Mouse (Mus musculus) liver, adult 2 months (tissue): ENCODE results near the gene Nhp2. TPM values are rescaled to one million over a fixed set of nuclear protein-coding genes. Genes with fewer than 3 reads are reported as not detected.

Experiments used
- DNase-seq: peaks from one replicate; pipeline ENCODE4 v3.0.0-alpha.2; 2011; ENCODE audit warnings: low read depth, low spot score; ENCODE audit errors: extremely low read depth
- H3K27ac ChIP-seq: fragments of 200-500 bp; replicated peaks from 2 replicates; pipeline ENCODE4 v1.5.1; 2012; ENCODE audit warnings: low read depth, mild to moderate bottlenecking, control low read depth, inconsistent platforms, low read length; ENCODE audit not compliant: insufficient read depth
- H3K27me3 ChIP-seq: fragments of 200-500 bp; 2 replicates; pipeline ENCODE4 v1.6.1; 2012; ENCODE audit warnings: mild to moderate bottlenecking, moderate library complexity, low read length, inconsistent platforms; ENCODE audit not compliant: control insufficient read depth, insufficient read depth
- H3K36me3 ChIP-seq: fragments of 200-500 bp; 2 replicates; pipeline ENCODE4 v1.6.1; 2012; ENCODE audit warnings: low read length, inconsistent platforms; ENCODE audit not compliant: control insufficient read depth, insufficient read depth
- H3K4me1 ChIP-seq: fragments of 200-500 bp; 2 replicates; pipeline ENCODE4 v1.6.1; 2011; ENCODE audit warnings: low read length; ENCODE audit not compliant: control insufficient read depth, insufficient read depth
- H3K4me3 ChIP-seq: fragments of 200-500 bp; 2 replicates; pipeline ENCODE4 v1.5.1; 2011; ENCODE audit warnings: low read depth, mild to moderate bottlenecking, control low read depth, low read length, moderate library complexity; ENCODE audit not compliant: insufficient read depth
- H3K79me2 ChIP-seq: fragments of 200-500 bp; 2 replicates; pipeline ENCODE4 v1.6.1; 2012; ENCODE audit warnings: inconsistent platforms, mild to moderate bottlenecking, low read length, moderate library complexity; ENCODE audit not compliant: control insufficient read depth, insufficient read depth
- H3K9ac ChIP-seq: fragments of 200-500 bp; 2 replicates; pipeline ENCODE4 v1.6.1; 2012; ENCODE audit warnings: low read depth, mild to moderate bottlenecking, control low read depth, inconsistent platforms, low read length
- CTCF ChIP-seq: fragments of 200-500 bp; IDR thresholded peaks from 2 replicates; pipeline ENCODE4 v1.5.1; 2011; ENCODE audit warnings: low read depth, low read length, control low read depth
- POLR2A ChIP-seq: fragments of 200-500 bp; IDR thresholded peaks from 2 replicates; pipeline ENCODE4 v1.6.1; 2011; ENCODE audit warnings: low read length, control low read depth; ENCODE audit not compliant: insufficient read depth; ENCODE audit errors: extremely low read depth
- WGBS: fragments of 180-500 bp; shearing (Covaris S2); methylation state at CpG from one replicate; pipeline ENCODE4 v1.1.7; 2018; 5-methylcytosine and 5-hydroxymethylcytosine counted together
- polyA plus RNA-seq: library from polyadenylated mRNA; depleted of rRNA; stranded (reverse); fragments of >200 nt; gene quantifications from 2 replicates; pipeline ENCODE4 v1.2.3, GENCODE M21; 2012; rRNA removed
- total RNA-seq: library from RNA; depleted of rRNA; stranded (reverse); fragments of >200 nt; gene quantifications from 2 replicates; pipeline ENCODE4 v1.2.3, GENCODE M21; 2014; rRNA removed

Gene Nhp2
- total RNA-seq (26.4 and 29.4 TPM in 2 replicates), polyA plus RNA-seq (31.4 and 33.8 TPM in 2 replicates)

- Histone ChIP-seq H3K79me2 (peaks cover 10% of the 10 kb centered on the region; the same call in 1 of the 2 replicates), H3K36me3 (peaks cover 3% of the 10 kb centered on the region; the same call in 1 of the 2 replicates), H3K27me3 (no peaks in the 10 kb centered on the region), H3K4me1 (peaks cover 9% of the 10 kb centered on the region), H3K9ac (peak within 1 kb of the TSS; percentile 82), H3K4me3 (peak within 1 kb of the TSS; percentile 98), H3K27ac (peak within 1 kb of the TSS; percentile 69)
- WGBS, result under 1% methylated on average over 51 of the region's 51 CpGs
- peak; percentile 98 for DNase-seq
- TF ChIP-seq CTCF (no peak), POLR2A (no peak)
Observed at GRCm38 (mm10) chr11:51619409-51620060, at the start of gene Nhp2. TSS of gene Nhp2 (plus strand) at chr11:51619735.

DNA sequence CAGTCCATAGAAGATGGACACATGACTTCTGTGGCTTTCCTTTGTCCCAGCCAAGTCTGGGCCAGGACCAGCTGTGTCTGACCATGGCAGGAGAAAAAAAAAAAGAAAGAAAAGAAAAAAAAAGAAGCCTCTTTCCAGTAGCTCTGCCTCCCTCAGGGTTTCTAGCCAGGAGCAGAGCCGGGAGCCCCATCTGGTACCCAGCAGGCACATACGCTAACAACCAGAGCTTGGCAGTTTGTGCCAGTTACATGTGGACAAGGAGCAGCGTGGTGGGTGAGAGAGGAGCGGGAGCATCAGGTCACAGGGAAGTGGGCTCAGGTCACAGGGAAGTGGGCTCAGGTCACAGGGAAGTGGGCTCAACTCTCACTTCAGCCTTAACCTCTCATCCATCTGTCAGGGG lies 43.1 kb upstream of the Nhp2 start:
- Histone ChIP-seq H3K79me2 (no peaks in the 10 kb centered on the region), H3K27ac (no peak overlapping the region), H3K36me3 (no peaks in the 10 kb centered on the region), H3K9ac (no peak overlapping the region), H3K4me1 (no peaks in the 10 kb centered on the region), H3K4me3 (no peak overlapping the region), H3K27me3 (no peaks in the 10 kb centered on the region)
- 79% methylated on average over 4 of the region's 4 CpGs for WGBS
- no peak for DNase-seq
- no peak for TF ChIP-seq POLR2A
- no peak for TF ChIP-seq CTCF

DNA sequence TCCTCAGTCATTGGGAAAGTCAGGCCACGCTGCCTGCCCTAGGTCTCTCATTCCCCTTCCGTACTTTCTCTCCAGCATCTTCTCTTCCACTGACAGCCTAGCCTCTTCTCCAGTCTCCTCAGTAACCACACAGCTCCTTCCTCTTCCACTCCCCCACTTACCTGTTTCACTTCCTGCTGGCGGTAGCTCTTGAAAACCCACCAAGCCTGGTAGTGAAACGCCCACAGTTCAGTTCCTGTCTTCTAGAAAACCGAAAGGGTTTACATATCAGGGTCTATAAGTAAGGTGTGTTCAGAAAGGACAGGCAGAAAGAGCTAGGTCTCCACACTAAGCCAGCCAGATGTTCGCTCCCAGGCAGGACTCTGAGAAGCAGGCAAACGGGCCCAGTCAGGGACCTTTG lies 41.9 kb upstream of the Nhp2 start:
- no peak for DNase-seq
- Histone ChIP-seq H3K36me3 (no peaks in the 10 kb centered on the region), H3K4me1 (no peaks in the 10 kb centered on the region), H3K79me2 (no peaks in the 10 kb centered on the region), H3K27ac (no peak overlapping the region), H3K4me3 (no peak overlapping the region), H3K27me3 (no peaks in the 10 kb centered on the region), H3K9ac (no peak overlapping the region)
- TF ChIP-seq POLR2A, result no peak
- no peak for TF ChIP-seq CTCF
- WGBS, result 90% methylated on average over 7 of the region's 7 CpGs

DNA sequence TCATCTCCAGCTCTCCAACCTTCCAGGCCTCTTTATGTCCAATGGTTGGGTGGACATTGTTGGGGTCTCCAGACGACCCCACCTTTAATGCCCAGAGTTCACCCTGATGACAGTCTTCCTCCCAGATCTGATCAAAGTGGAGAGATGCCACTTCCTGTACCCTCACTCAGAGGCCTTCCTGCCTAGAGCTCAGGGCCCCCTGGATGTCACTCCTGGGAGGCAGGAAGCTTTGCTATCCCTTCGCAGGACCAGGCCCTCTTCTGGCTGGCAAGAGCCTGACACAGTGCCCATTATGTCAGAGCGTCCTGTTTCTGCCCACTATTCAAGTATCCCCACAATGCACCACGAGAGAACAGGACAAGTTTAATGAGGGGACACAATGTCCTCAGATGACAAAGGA lies 40.5 kb upstream of the Nhp2 start:
- Histone ChIP-seq H3K27me3 (no peaks in the 10 kb centered on the region), H3K4me3 (no peak overlapping the region), H3K36me3 (no peaks in the 10 kb centered on the region), H3K4me1 (no peaks in the 10 kb centered on the region; the same call in 1 of the 2 replicates), H3K79me2 (no peaks in the 10 kb centered on the region), H3K27ac (no peak overlapping the region), H3K9ac (no peak overlapping the region)
- TF ChIP-seq POLR2A (no peak), CTCF (no peak)
- DNase-seq, result no peak
- WGBS, result 71% methylated on average over 4 of the region's 4 CpGs

DNA sequence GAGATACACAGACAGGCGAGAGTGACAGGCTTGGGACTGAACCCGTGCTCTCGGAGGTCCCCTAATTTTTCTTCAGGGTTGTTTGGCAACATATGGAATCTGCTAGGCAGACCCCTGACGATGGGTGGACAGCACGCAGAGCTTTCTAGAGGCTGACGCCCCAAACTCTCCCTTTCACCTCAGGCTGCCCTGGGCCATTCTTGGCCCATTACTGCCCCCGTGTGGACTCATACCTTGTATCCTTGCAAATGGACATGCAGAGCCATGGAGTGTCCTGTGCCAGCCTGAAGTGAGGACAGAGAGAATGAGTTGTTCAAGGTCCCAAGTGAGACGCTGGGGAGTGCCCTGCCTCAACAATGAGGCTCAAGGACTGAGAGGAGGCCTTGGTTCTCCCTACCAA lies 36.8 kb upstream of the Nhp2 start:
- Histone ChIP-seq H3K36me3 (no peaks in the 10 kb centered on the region), H3K27me3 (no peaks in the 10 kb centered on the region), H3K9ac (no peak overlapping the region), H3K4me1 (peaks cover 9% of the 10 kb centered on the region), H3K4me3 (no peak overlapping the region), H3K79me2 (peaks cover 4% of the 10 kb centered on the region; the same call in 1 of the 2 replicates), H3K27ac (no peak overlapping the region)
- DNase-seq, result peak; percentile 60
- WGBS, result 39% methylated on average over 8 of the region's 8 CpGs
- no peak for TF ChIP-seq POLR2A
- peak; percentile 83 for TF ChIP-seq CTCF

DNA sequence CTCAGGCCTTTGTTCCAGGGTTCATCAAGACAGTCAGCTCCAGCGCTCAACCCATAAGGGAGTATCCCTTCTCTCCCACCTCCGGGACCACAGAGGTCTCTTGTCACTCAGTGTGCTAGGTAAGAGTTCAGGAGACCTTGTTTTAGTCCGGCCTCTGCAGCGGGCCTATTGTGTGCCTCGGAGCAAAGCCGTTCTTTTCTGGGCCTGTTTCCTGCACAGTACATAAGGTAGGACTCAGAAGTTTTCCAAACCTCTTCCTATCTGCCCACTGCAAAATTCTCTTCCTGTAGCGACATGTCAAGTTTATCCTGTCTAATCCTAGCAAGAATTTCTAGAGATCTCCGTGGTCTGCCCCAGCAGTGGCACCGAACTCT lies 35.5 kb upstream of the Nhp2 start:
- H3K27me3 ChIP-seq, result no peaks in the 10 kb centered on the region
- H3K4me3 ChIP-seq, result peak overlapping the region; percentile 57
- H3K79me2 ChIP-seq, result peaks cover 4% of the 10 kb centered on the region; the same call in 1 of the 2 replicates
- DNase-seq, result peak; percentile 36
- peaks cover 3% of the 10 kb centered on the region; the same call in 1 of the 2 replicates for H3K36me3 ChIP-seq
- H3K27ac ChIP-seq, result peak overlapping the region; percentile 75
- TF ChIP-seq POLR2A (no peak), CTCF (no peak)
- H3K9ac ChIP-seq, result peak overlapping the region; percentile 69
- 16% methylated on average over 9 of the region's 9 CpGs for WGBS
- peaks cover 9% of the 10 kb centered on the region for H3K4me1 ChIP-seq
